Mouse (Mus musculus): ENCODE data around the gene Atp2a2. TPM values are rescaled to one million over a fixed set of nuclear protein-coding genes. Genes with fewer than 3 reads are reported as not detected.
A peak's percentile ranks its signal among the peaks of the same experiment; 100 is the strongest.

Atp2a2 gene
- total RNA-seq (2021) = over 10,000 TPM; 10,772 to 12,207 TPM

- intact Hi-C loops (cut with DNase I) = loop anchor here (5.0 kb wide), 1 partner anchor 275 kb away; the partner anchor contains the start of gene Camkk2
- peak; percentile 89 for DNase-seq (ENCODE audit: low spot score)
Observed at GRCm38 (mm10) chr5:122502077-122502941, at the start of gene Atp2a2. TSS of gene Atp2a2 (minus strand) at chr5:122502225.

GRCm38 (mm10) chr5:122550460-122550859 is 48.4 kb upstream of the Atp2a2 start:
- DNase-seq (ENCODE audit: low spot score) = no peak
- intact Hi-C loops (cut with DNase I) = no loop called here

- intact Hi-C loops (cut with DNase I) = loop anchor here (5.0 kb wide), 1 partner anchor 69 kb away; no protein-coding TSS in a partner anchor
Observed at GRCm38 (mm10) chr5:122548671-122549070, 46.6 kb upstream of the Atp2a2 start.

GRCm38 (mm10) chr5:122547810-122548209 is 45.8 kb upstream of the Atp2a2 start:
- intact Hi-C loops (cut with DNase I) = loop anchor here (5.0 kb wide), 1 partner anchor 69 kb away; no protein-coding TSS in a partner anchor
- no peak for DNase-seq (ENCODE audit: low spot score)

More at GRCm38 (mm10) chr5:122548671-122549070, 46.6 kb upstream of the Atp2a2 start:
- DNase-seq (ENCODE audit: low spot score) = no peak

GRCm38 (mm10) chr5:122547251-122547714 is 45.3 kb upstream of the Atp2a2 start:
- DNase-seq (ENCODE audit: low spot score) = no peak
- intact Hi-C loops (cut with DNase I) = loop anchor here (5.0 kb wide), 1 partner anchor 70 kb away; no protein-coding TSS in a partner anchor

- intact Hi-C loops (cut with DNase I) = no loop called here
- no peak for DNase-seq (ENCODE audit: low spot score)
Observed at GRCm38 (mm10) chr5:122543392-122543791, 41.4 kb upstream of the Atp2a2 start.

GRCm38 (mm10) chr5:122541871-122542270 is 39.8 kb upstream of the Atp2a2 start:
- intact Hi-C loops (cut with DNase I) = no loop called here

GRCm38 (mm10) chr5:122538077-122538476 is 36.1 kb upstream of the Atp2a2 start:
- no peak for DNase-seq (ENCODE audit: low spot score)
- intact Hi-C loops (cut with DNase I) = no loop called here

More at GRCm38 (mm10) chr5:122541871-122542270, 39.8 kb upstream of the Atp2a2 start:
- no peak for DNase-seq (ENCODE audit: low spot score)

- intact Hi-C loops (cut with DNase I) = no loop called here
- no peak for DNase-seq (ENCODE audit: low spot score)
Observed at GRCm38 (mm10) chr5:122537654-122538053, 35.6 kb upstream of the Atp2a2 start.

GRCm38 (mm10) chr5:122533884-122534283 is 31.9 kb upstream of the Atp2a2 start:
- intact Hi-C loops (cut with DNase I) = no loop called here
- no peak for DNase-seq (ENCODE audit: low spot score)

- no peak for DNase-seq (ENCODE audit: low spot score)
- intact Hi-C loops (cut with DNase I) = loop anchor here (2.0 kb wide), 1 partner anchor 29 kb away; no protein-coding TSS in a partner anchor
Observed at GRCm38 (mm10) chr5:122529913-122530604, 28.0 kb upstream of the Atp2a2 start.

- DNase-seq (ENCODE audit: low spot score) = peak; percentile 68
- intact Hi-C loops (cut with DNase I) = loop anchor here (2.0 kb wide), 1 partner anchor 29 kb away; no protein-coding TSS in a partner anchor
Observed at GRCm38 (mm10) chr5:122529316-122529715, 27.3 kb upstream of the Atp2a2 start.

- intact Hi-C loops (cut with DNase I) = loop anchor here (2.0 kb wide), 1 partner anchor 30 kb away; no protein-coding TSS in a partner anchor
- no peak for DNase-seq (ENCODE audit: low spot score)
Observed at GRCm38 (mm10) chr5:122528591-122528990, 26.6 kb upstream of the Atp2a2 start.

- no peak for DNase-seq (ENCODE audit: low spot score)
- intact Hi-C loops (cut with DNase I) = loop anchor here (2.0 kb wide), 1 partner anchor 31 kb away; no protein-coding TSS in a partner anchor
Observed at GRCm38 (mm10) chr5:122527761-122528160, 25.7 kb upstream of the Atp2a2 start.

GRCm38 (mm10) chr5:122526878-122527730 is 25.1 kb upstream of the Atp2a2 start:
- peak; percentile 62 for DNase-seq (ENCODE audit: low spot score)
- intact Hi-C loops (cut with DNase I) = loop anchor here (1.0 kb wide), 1 partner anchor 93 kb away; no protein-coding TSS in a partner anchor

- no peak for DNase-seq (ENCODE audit: low spot score)
- intact Hi-C loops (cut with DNase I) = loop anchor here (1.0 kb wide), 1 partner anchor 94 kb away; no protein-coding TSS in a partner anchor
Observed at GRCm38 (mm10) chr5:122526405-122526804, 24.4 kb upstream of the Atp2a2 start.

- intact Hi-C loops (cut with DNase I) = no loop called here
- no peak for DNase-seq (ENCODE audit: low spot score)
Observed at GRCm38 (mm10) chr5:122525238-122525931, 23.4 kb upstream of the Atp2a2 start.

GRCm38 (mm10) chr5:122524854-122525237 is 22.8 kb upstream of the Atp2a2 start:
- no peak for DNase-seq (ENCODE audit: low spot score)
- intact Hi-C loops (cut with DNase I) = no loop called here

GRCm38 (mm10) chr5:122524244-122524643 is 22.2 kb upstream of the Atp2a2 start:
- intact Hi-C loops (cut with DNase I) = no loop called here
- DNase-seq (ENCODE audit: low spot score) = no peak
